Comparison of ENCODE assay signal across 33 mouse cellular contexts in genomic region chr11:63066526-63066925, GRCm38 (mm10). TPM values are rescaled to one million over a fixed set of nuclear protein-coding genes. Genes with fewer than 3 reads are reported as not detected.
A peak's percentile ranks its signal among the peaks of the same experiment; 100 is the strongest.
DNase-seq lines count a peak whose midpoint lies in the region; ATAC-seq and TF ChIP-seq lines count a peak whose summit lies in the region.
"Had no signal": no experiment of that assay in that cellular context is flagged by ENCODE, and none has a peak within 500 bp of the region (broad histone marks: within the 10 kb centered on the region; RNA-seq: fewer than 3 reads in every experiment).

No protein-coding gene starts in this region.

- no peaks in the 10 kb centered on the region for H3K36me3 ChIP-seq in liver, adult 2 months (ENCODE audit: control insufficient read depth, insufficient read depth, low read length)
- H3K36me3 ChIP-seq in liver, embryonic 11.5 days (ENCODE audit: control insufficient read depth, insufficient read depth, low read length), result no peaks in the 10 kb centered on the region
- H3K36me3 ChIP-seq in lung, postnatal 0 days (ENCODE audit: insufficient read depth, low read length), result no peaks in the 10 kb centered on the region
- H3K36me3 ChIP-seq in limb, embryonic 10.5 days, result no peaks in the 10 kb centered on the region
- H3K36me3 ChIP-seq: embryonic facial prominence, embryonic 13.5 days; embryonic facial prominence, embryonic 15.5 days; forebrain, embryonic 15.5 days; G1E had no signal

- peaks cover 12% of the 10 kb centered on the region; the same call in 1 of the 2 replicates for H3K27me3 ChIP-seq in liver, adult 2 months (ENCODE audit: control insufficient read depth, insufficient read depth, low read length)
- no peaks in the 10 kb centered on the region for H3K27me3 ChIP-seq in liver, embryonic 11.5 days (replicated peaks; ENCODE audit: control insufficient read depth, insufficient read depth, low read length)
- no peaks in the 10 kb centered on the region for H3K27me3 ChIP-seq in lung, postnatal 0 days (replicated peaks; ENCODE audit: insufficient read depth, low read length)
- H3K27me3 ChIP-seq in limb, embryonic 10.5 days (ENCODE audit: low read depth, poor library complexity, severe bottlenecking), result no peaks in the 10 kb centered on the region
- H3K27me3 ChIP-seq: CH12.LX; forebrain, embryonic 13.5 days; forebrain, embryonic 15.5 days; Patski had no signal

- no peak overlapping the region for H3K27ac ChIP-seq in liver, adult 2 months (replicated peaks; ENCODE audit: insufficient read depth, low read depth, low read length)
- no peak overlapping the region for H3K27ac ChIP-seq in liver, embryonic 11.5 days (ENCODE audit: low read depth, low read length)
- H3K27ac ChIP-seq in lung, postnatal 0 days (ENCODE audit: low read length), result no peak overlapping the region
- no peak overlapping the region for H3K27ac ChIP-seq in limb, embryonic 10.5 days
- H3K27ac ChIP-seq: embryonic facial prominence, embryonic 13.5 days; embryonic facial prominence, embryonic 15.5 days; forebrain, embryonic 13.5 days; forebrain, embryonic 15.5 days had no signal

- TF ChIP-seq CTCF in liver, adult 2 months (IDR thresholded peaks at IDR 0.05; ENCODE audit: low read depth, low read length), result no peak
- TF ChIP-seq CTCF in lung, adult 2 months (IDR thresholded peaks at IDR 0.05; ENCODE audit: insufficient read depth, low read length), result no peak
- TF ChIP-seq CTCF in lung, postnatal 0 days (IDR thresholded peaks at IDR 0.05), result no peak

- no peak for TF ChIP-seq EP300 in lung, postnatal 0 days (IDR thresholded peaks at IDR 0.05)

- H3K4me1 ChIP-seq in liver, adult 2 months (ENCODE audit: control insufficient read depth, insufficient read depth, low read length), result no peaks in the 10 kb centered on the region
- no peaks in the 10 kb centered on the region for H3K4me1 ChIP-seq in liver, embryonic 11.5 days (replicated peaks; ENCODE audit: control insufficient read depth, insufficient read depth, low read length)
- H3K4me1 ChIP-seq in lung, adult 2 months (ENCODE audit: control insufficient read depth, insufficient read depth, low read length), result no peaks in the 10 kb centered on the region
- H3K4me1 ChIP-seq in lung, postnatal 0 days (ENCODE audit: insufficient read depth, low read depth, low read length), result 0 out of 2 replicates have a peak, but pooled peaks cover 3% of the 10 kb centered on the region
- H3K4me1 ChIP-seq in limb, embryonic 10.5 days, result peaks cover 3% of the 10 kb centered on the region
- H3K4me1 ChIP-seq: forebrain, embryonic 15.5 days had no signal

- H3K4me3 ChIP-seq in liver, adult 2 months (ENCODE audit: insufficient read depth, low read depth, low read length), result no peak overlapping the region
- no peak overlapping the region for H3K4me3 ChIP-seq in liver, embryonic 11.5 days (ENCODE audit: low read depth, low read length)
- H3K4me3 ChIP-seq in lung, adult 2 months (replicated peaks; ENCODE audit: extremely low read depth, low read depth, low read length), result no peak overlapping the region
- H3K4me3 ChIP-seq in lung, postnatal 0 days (ENCODE audit: low read depth, low read length), result no peak overlapping the region
- H3K4me3 ChIP-seq in limb, embryonic 10.5 days, result no peak overlapping the region
- H3K4me3 ChIP-seq: embryonic facial prominence, embryonic 13.5 days; embryonic facial prominence, embryonic 15.5 days; erythroblast, embryonic 14.5 days; forebrain, embryonic 13.5 days; forebrain, embryonic 15.5 days had no signal

- WGBS in liver, adult 2 months, result 48% methylated on average over 1 of the region's 1 CpGs
- WGBS in liver, embryonic 11.5 days, result 68% methylated on average over 1 of the region's 1 CpGs
- 42% methylated on average over 1 of the region's 1 CpGs for WGBS in lung, adult 2 months
- 42% methylated on average over 1 of the region's 1 CpGs for WGBS in lung, postnatal 0 days
- 92% methylated on average over 1 of the region's 1 CpGs for WGBS in limb, embryonic 10.5 days

- DNase-seq in liver, adult 2 months (ENCODE audit: extremely low read depth, low read depth, low spot score), result peak; percentile 43
- no peak for DNase-seq in liver, embryonic 11.5 days (ENCODE audit: low spot score)
- DNase-seq in lung, adult 2 months, result peak; percentile 26
- no peak for DNase-seq in lung, postnatal 0 days (ENCODE audit: low spot score)
- DNase-seq in lung, postnatal 36 days, result peak; percentile 67
- DNase-seq in lung, postnatal 14 days, result no peak
- DNase-seq in limb, embryonic 10.5 days (ENCODE audit: low spot score), result no peak
- DNase-seq: adrenal gland, adult 2 months; adrenal gland, postnatal 10 days; adrenal gland, postnatal 25 days; B cell, adult 2 months; cerebellum, adult 11 months; cerebellum, adult 18-20 months; cerebellum, adult 8-10 months; cerebellum, adult 9-11 months; cerebellum, postnatal 14 days; cerebellum, postnatal 36 days; embryo, embryonic 11 days had no signal

- no peak overlapping the region for H3K9ac ChIP-seq in liver, adult 2 months (ENCODE audit: low read depth, low read length)
- no peak overlapping the region for H3K9ac ChIP-seq in liver, embryonic 11.5 days (ENCODE audit: low read depth, low read length)
- H3K9ac ChIP-seq in lung, postnatal 0 days (replicated peaks; ENCODE audit: low read depth), result no peak overlapping the region
- H3K9ac ChIP-seq: embryonic facial prominence, embryonic 13.5 days; embryonic facial prominence, embryonic 15.5 days; forebrain, embryonic 13.5 days; forebrain, embryonic 15.5 days had no signal

- no peak for ATAC-seq in liver, embryonic 11.5 days (replicated peaks; ENCODE audit: low FRiP score)
- ATAC-seq in lung, postnatal 0 days, result no peak
- ATAC-seq: activated CD4-positive, CD25-positive, alpha-beta regulatory T cell, adult 4 months; CD4-positive, CD25-positive, alpha-beta regulatory T cell, adult 4 months; forebrain, embryonic 13.5 days; forebrain, embryonic 15.5 days; Patski had no signal

- H3K4me2 ChIP-seq in liver, embryonic 11.5 days, result no peak overlapping the region
- no peak overlapping the region for H3K4me2 ChIP-seq in lung, postnatal 0 days (replicated peaks; ENCODE audit: low read depth, low read length)
- H3K4me2 ChIP-seq: embryonic facial prominence, embryonic 13.5 days; embryonic facial prominence, embryonic 15.5 days; forebrain, embryonic 13.5 days; forebrain, embryonic 15.5 days had no signal

- TF ChIP-seq POLR2A in liver, adult 2 months (IDR thresholded peaks at IDR 0.05; ENCODE audit: extremely low read depth, insufficient read depth, low read length), result no peak
- no peak for TF ChIP-seq POLR2A in lung, adult 2 months (IDR thresholded peaks at IDR 0.05; ENCODE audit: borderline replicate concordance, extremely low read depth, low read depth, low read length)

- H3K9me3 ChIP-seq in liver, embryonic 11.5 days (ENCODE audit: control insufficient read depth, low read length), result no peaks in the 10 kb centered on the region
- H3K9me3 ChIP-seq in lung, postnatal 0 days (ENCODE audit: low read length), result no peaks in the 10 kb centered on the region
- no peaks in the 10 kb centered on the region for H3K9me3 ChIP-seq in limb, embryonic 10.5 days (replicated peaks)
- H3K9me3 ChIP-seq: embryonic facial prominence, embryonic 13.5 days; embryonic facial prominence, embryonic 15.5 days; forebrain, embryonic 13.5 days; forebrain, embryonic 15.5 days had no signal

- no peaks in the 10 kb centered on the region for H3K79me2 ChIP-seq in liver, adult 2 months (ENCODE audit: control insufficient read depth, insufficient read depth, low read length)

RNA-seq across cellular contexts. Expression of gene Tekt3, which starts 5.1 kb away (rescaled TPM):
- not detected in 2 replicates for total RNA-seq in liver, adult 2 months (2014; rRNA removed)
- polyA plus RNA-seq in liver, adult 2 months (2012; rRNA removed), result not detected in 2 replicates
- not detected in 2 replicates for polyA plus RNA-seq in liver, embryonic 11.5 days (2014; fragmentation: Nextera tagmentation; extraction: Ambion mirVana)
- polyA plus RNA-seq in lung, adult 2 months (2012; rRNA removed), result 0.40 and 0.43 TPM in 2 replicates
- polyA plus RNA-seq in lung, postnatal 0 days (2015; fragmentation: Nextera tagmentation; extraction: Ambion mirVana), result 0.55 and 0.79 TPM in 2 replicates
- not detected in 2 replicates for polyA plus RNA-seq in limb, embryonic 10.5 days (2016; fragmentation: Nextera tagmentation; extraction: Ambion mirVana)
- total RNA-seq: adrenal gland, adult 2 months; adrenal gland, postnatal 10 days; adrenal gland, postnatal 4 days; CH12.LX; common myeloid progenitor, adult 5-6 weeks had no signal
- polyA plus RNA-seq: activated CD4-positive, CD25-positive, alpha-beta regulatory T cell, adult 4 months; adrenal gland, adult 2 months; brain, embryonic 14.5 days; CD4-positive, CD25-positive, alpha-beta regulatory T cell, adult 4 months; embryonic facial prominence, embryonic 11.5 days; embryonic facial prominence, embryonic 13.5 days; erythroblast, embryonic 14.5 days; forebrain, embryonic 11.5 days; forebrain, embryonic 13.5 days; forebrain, embryonic 15.5 days; G1E; Patski had no signal

Comparison
In these comparisons a context has a peak if more than half of its experiments do, and no peak if none do; other contexts are left out.
1. DNase-seq: peak in liver, adult 2 months (single experiment), lung, adult 2 months (single experiment) and lung, postnatal 36 days (single experiment); none in liver, embryonic 11.5 days (single experiment), lung, postnatal 0 days (single experiment), lung, postnatal 14 days (single experiment) and limb, embryonic 10.5 days (single experiment).